Mouse (Mus musculus) midbrain, embryonic 11.5 days (tissue): Measurements from ENCODE around the gene Slc22a20. TPM values are rescaled to one million over a fixed set of nuclear protein-coding genes. Genes with fewer than 3 reads are reported as not detected.
A peak's percentile ranks its signal among the peaks of the same experiment; 100 is the strongest.

Source experiments
- ATAC-seq: fragments of 200-750 bp; cut with Nextera tagmentation; 2 replicates; pipeline ENCODE4 v1.8.0; 2017; ENCODE audit warnings: moderate TSS enrichment, moderate library complexity; ENCODE audit not compliant: low FRiP score
- DNase-seq: peaks from one replicate; pipeline ENCODE4 v3.0.0; 2015; ENCODE audit warnings: low spot score; ENCODE audit errors: missing footprints
- H3K27ac ChIP-seq: fragments of 300-500 bp; sonication (generic); 2 replicates; pipeline ENCODE4 v1.5.1; 2014; ENCODE audit warnings: low read depth, low read length
- H3K27me3 ChIP-seq: fragments of 300-500 bp; sonication (generic); 2 replicates; pipeline ENCODE4 v1.6.1; 2014; ENCODE audit warnings: mild to moderate bottlenecking, low read length, moderate library complexity, mixed read lengths; ENCODE audit not compliant: control insufficient read depth, insufficient read depth
- H3K36me3 ChIP-seq: fragments of 300-500 bp; sonication (generic); 2 replicates; pipeline ENCODE4 v1.6.1; 2014; ENCODE audit warnings: mild to moderate bottlenecking, low read length, moderate library complexity, mixed read lengths; ENCODE audit not compliant: control insufficient read depth, insufficient read depth
- H3K4me1 ChIP-seq: fragments of 300-500 bp; sonication (generic); 2 replicates; pipeline ENCODE4 v1.6.1; 2014; ENCODE audit warnings: low read length; ENCODE audit not compliant: control insufficient read depth, insufficient read depth
- H3K4me2 ChIP-seq: fragments of 300-500 bp; sonication (generic); 2 replicates; pipeline ENCODE4 v1.6.1; 2014; ENCODE audit warnings: mild to moderate bottlenecking, moderate library complexity
- H3K4me3 ChIP-seq: fragments of 300-500 bp; sonication (generic); 2 replicates; pipeline ENCODE4 v1.5.1; 2014; ENCODE audit warnings: low read depth, low read length
- H3K9ac ChIP-seq: fragments of 300-500 bp; sonication (generic); 2 replicates; pipeline ENCODE4 v1.6.1; 2014; ENCODE audit warnings: low read length
- H3K9me3 ChIP-seq: fragments of 300-500 bp; sonication (generic); 2 replicates; pipeline ENCODE4 v1.6.1; 2016; ENCODE audit warnings: low read length; ENCODE audit not compliant: control insufficient read depth
- WGBS: fragments of 180-500 bp; shearing (Covaris S2); extraction: QIAGEN DNeasy Blood & Tissue Kit; methylation state at CpG from one replicate; pipeline ENCODE4 v1.1.7; 2014; 5-methylcytosine and 5-hydroxymethylcytosine counted together
- polyA plus RNA-seq: library from polyadenylated mRNA; unstranded; fragments of >200 nt; fragmentation: Nextera tagmentation; extraction: Ambion mirVana; gene quantifications from 2 replicates; pipeline ENCODE4 v1.2.1, GENCODE M21; 2014

Gene Slc22a20
- polyA plus RNA-seq, 1 experiment from 2014 or later: not detected

DNA sequence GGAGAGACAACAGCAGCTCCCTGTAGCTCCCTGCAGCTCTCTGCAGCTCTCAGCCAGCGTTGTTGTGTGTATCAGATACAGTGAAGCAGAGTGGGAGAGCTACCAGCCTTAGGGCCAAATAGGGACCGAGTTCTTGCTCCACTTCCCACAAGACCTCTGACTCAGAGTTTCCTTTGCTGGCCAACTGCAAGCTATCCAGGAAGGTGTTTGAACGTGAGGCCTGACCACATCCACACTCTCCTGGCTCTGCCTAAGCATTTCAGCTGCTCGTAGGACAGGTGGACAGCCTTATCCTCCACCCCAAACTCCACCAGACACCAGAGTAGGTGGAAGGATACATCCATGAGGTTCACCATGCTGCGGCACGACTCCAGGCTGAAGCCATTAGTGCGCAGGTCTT is 6.1 kb upstream of the Slc22a20 start:
- H3K4me3 ChIP-seq: no peak overlapping the region
- no peak overlapping the region for H3K9ac ChIP-seq
- H3K36me3 ChIP-seq: no peaks in the 10 kb centered on the region
- peaks cover 5% of the 10 kb centered on the region for H3K4me1 ChIP-seq
- DNase-seq (no peak), ATAC-seq (no peak)
- H3K27me3 ChIP-seq: no peaks in the 10 kb centered on the region
- WGBS: 89% methylated on average over 7 of the region's 7 CpGs
- H3K4me2 ChIP-seq: no peak overlapping the region
- H3K9me3 ChIP-seq: no peaks in the 10 kb centered on the region
- H3K27ac ChIP-seq: no peak overlapping the region

DNA sequence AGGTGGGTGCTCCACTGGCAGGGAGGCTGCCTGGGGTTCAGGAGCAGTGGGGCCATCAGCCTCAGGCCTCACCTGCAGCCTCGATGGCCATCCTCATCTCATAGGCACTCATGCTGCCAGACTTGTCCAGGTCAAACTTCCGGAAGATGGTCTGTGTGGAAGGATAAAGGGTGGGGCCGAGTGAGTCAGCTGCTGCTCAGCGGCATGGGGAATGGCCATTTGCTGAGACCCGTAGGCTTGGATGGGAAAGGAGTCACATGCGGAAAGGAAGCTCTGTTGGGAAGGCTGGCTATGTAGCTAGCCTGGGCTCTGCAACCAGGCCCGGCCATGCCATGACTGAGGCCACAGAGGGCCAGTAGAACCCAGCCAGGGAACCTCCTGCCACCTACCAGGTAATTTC is 5.5 kb upstream of the Slc22a20 start:
- Histone ChIP-seq H3K4me1 (peaks cover 5% of the 10 kb centered on the region), H3K36me3 (no peaks in the 10 kb centered on the region), H3K4me3 (no peak overlapping the region), H3K4me2 (no peak overlapping the region), H3K27me3 (no peaks in the 10 kb centered on the region), H3K9me3 (no peaks in the 10 kb centered on the region), H3K9ac (no peak overlapping the region), H3K27ac (no peak overlapping the region)
- WGBS: 87% methylated on average over 7 of the region's 7 CpGs
- no peak for ATAC-seq
- no peak for DNase-seq

DNA sequence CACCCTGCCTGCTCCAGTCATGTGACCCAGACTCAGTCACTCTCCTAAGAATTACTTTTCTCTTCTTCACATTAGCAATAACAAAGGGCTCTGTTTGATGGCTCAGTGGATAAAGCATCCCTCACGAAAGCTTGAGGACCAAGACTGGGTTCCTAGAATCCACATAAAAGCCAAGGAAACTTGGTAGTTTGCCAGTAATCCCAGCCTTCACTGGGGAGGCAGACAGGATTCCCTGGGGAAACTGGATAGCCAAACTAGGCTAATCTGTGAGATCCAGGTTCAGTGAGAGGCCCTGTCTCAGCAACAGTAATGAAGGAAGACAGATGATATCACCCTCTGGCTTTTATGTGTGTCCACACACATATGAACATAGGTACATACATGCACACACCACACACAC is 5.0 kb upstream of the Slc22a20 start:
- H3K4me1 ChIP-seq: peaks cover 5% of the 10 kb centered on the region
- ATAC-seq: no peak
- no peaks in the 10 kb centered on the region for H3K9me3 ChIP-seq
- H3K9ac ChIP-seq: no peak overlapping the region
- H3K4me2 ChIP-seq: no peak overlapping the region
- no peaks in the 10 kb centered on the region for H3K27me3 ChIP-seq
- WGBS: 50% methylated on average over 1 of the region's 1 CpGs
- no peak for DNase-seq
- no peak overlapping the region for H3K27ac ChIP-seq
- H3K36me3 ChIP-seq: no peaks in the 10 kb centered on the region
- H3K4me3 ChIP-seq: no peak overlapping the region

DNA sequence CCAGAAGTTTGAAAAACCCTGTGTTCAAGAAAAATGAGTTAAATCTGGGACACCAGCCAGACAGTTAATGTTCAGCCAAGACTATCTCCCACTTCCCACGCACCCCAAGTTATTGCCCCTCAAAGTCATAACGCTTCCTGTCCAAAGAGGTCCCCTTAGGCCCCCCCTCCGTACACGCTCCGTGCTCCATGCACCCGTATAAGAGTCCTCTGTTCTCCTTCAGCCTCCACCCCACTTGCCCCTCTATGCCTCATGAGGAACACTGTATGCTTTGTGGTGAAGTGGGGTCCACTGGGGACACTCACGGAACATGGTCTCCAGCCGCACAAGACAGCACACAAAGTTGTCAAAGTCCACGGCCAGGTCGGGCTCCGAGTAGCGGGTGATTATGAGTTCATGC is 4.1 kb upstream of the Slc22a20 start:
- H3K27me3 ChIP-seq: no peaks in the 10 kb centered on the region
- peaks cover 5% of the 10 kb centered on the region for H3K4me1 ChIP-seq
- no peaks in the 10 kb centered on the region for H3K36me3 ChIP-seq
- H3K4me2 ChIP-seq: no peak overlapping the region
- no peak for ATAC-seq
- 94% methylated on average over 12 of the region's 12 CpGs for WGBS
- H3K9ac ChIP-seq: no peak overlapping the region
- no peak overlapping the region for H3K4me3 ChIP-seq
- no peaks in the 10 kb centered on the region for H3K9me3 ChIP-seq
- no peak for DNase-seq
- no peak overlapping the region for H3K27ac ChIP-seq

DNA sequence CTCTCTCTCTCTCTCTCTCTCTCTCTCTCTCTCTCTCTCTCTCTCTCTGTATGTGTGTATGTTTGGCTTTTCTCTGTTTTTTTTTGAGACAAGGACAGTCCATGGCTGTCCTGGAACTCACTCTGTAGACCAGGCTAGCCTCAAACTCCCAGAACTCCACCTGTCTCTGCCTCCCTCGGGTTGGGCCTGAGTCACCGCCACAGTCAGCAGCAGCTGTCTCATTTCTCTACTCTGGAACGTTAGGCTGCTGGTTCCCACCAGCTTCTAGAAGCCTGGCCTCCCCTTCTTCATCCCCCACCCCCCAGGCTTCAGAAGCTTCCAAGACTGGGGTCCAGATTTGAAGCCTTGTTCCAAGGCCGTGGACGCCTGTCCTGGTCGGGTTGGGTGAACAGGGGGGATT is 3.6 kb upstream of the Slc22a20 start:
- DNase-seq (no peak), ATAC-seq (no peak)
- H3K4me2 ChIP-seq: no peak overlapping the region
- H3K36me3 ChIP-seq: no peaks in the 10 kb centered on the region
- H3K9me3 ChIP-seq: no peaks in the 10 kb centered on the region
- 72% methylated on average over 6 of the region's 6 CpGs for WGBS
- H3K4me3 ChIP-seq: no peak overlapping the region
- H3K4me1 ChIP-seq: peaks cover 5% of the 10 kb centered on the region
- no peaks in the 10 kb centered on the region for H3K27me3 ChIP-seq
- H3K9ac ChIP-seq: peak overlapping the region; percentile 62
- no peak overlapping the region for H3K27ac ChIP-seq

DNA sequence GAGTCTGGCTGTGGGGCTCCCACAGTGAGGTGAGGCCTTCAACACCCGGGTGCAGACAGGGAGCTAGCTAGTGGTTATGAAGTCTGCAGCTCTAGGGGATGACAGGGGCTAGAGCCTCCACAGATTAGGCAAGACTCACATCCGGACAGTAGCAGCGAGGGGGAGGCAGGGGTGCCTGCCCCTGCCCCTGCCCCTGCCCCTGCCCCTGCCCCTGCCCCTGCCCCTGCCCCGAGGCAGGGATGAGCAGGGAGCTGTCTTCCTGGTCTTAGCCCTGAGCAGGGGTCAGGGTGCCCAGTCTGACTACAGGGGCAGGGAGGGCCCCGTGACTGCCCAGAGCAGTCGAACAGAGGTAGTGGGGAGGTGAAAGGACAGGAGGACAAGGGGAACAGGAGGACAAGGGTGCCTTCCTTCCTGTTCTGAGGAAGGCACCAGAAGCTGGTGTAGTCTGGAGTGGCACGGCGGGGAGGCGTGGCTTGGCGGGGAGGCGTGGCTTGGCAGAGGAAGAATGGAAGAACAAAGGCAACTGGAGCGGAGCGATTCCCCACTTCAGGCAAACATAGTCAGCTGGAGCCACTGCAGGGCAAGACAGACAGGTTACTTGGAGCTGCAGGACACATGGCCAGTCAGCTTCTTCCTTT is 3.0 kb upstream of the Slc22a20 start:
- Histone ChIP-seq H3K27me3 (no peaks in the 10 kb centered on the region), H3K27ac (no peak overlapping the region), H3K4me3 (no peak overlapping the region), H3K36me3 (no peaks in the 10 kb centered on the region), H3K4me1 (peaks cover 5% of the 10 kb centered on the region), H3K4me2 (peak overlapping the region; percentile 30), H3K9ac (peak overlapping the region; percentile 62), H3K9me3 (no peaks in the 10 kb centered on the region)
- DNase-seq (peak; percentile 97), ATAC-seq (peak; percentile 79)
- 9% methylated on average over 13 of the region's 13 CpGs for WGBS

DNA sequence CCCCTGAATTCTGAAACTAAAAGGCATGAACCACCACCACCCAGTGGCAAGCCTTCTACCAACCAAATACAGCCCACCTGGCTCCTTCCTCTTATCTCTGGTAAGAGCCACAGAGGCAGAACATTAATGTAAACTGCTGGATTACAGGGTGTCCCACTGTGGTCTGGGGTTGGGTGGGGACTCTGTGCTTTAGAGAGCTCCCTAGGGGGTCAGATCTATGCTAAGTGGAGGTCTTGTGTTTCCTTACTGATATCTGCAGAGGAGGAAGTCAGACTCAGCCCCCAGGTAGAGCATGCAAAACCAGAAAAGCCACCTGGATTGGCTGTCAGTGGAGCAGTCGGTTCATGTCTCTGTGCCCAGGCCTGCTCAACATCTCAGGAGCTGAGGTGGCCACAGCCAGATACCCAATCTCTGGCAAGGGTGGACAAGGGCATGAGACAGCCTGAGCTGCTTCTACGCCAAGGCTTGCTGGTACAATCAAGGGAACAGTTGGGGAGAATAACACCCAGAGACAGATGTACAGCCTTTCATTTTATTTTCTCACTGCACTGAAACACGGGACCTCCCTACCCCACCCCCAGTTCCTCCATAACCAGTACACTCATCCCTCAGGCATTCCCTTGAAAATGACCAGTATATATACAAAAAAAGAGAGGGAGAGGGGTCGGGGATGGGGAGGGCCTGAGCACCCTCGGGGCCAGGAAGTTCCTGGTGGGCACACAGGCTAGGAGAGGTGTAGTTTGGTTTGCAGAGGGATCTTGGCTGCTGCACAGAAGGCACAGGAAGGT is 2.3 kb upstream of the Slc22a20 start:
- peak overlapping the region; percentile 62 for H3K9ac ChIP-seq
- no peaks in the 10 kb centered on the region for H3K27me3 ChIP-seq
- H3K4me1 ChIP-seq: peaks cover 5% of the 10 kb centered on the region
- no peaks in the 10 kb centered on the region for H3K36me3 ChIP-seq
- no peak overlapping the region for H3K4me3 ChIP-seq
- no peak overlapping the region for H3K27ac ChIP-seq
- no peak overlapping the region for H3K4me2 ChIP-seq
- WGBS: 70% methylated on average over 5 of the region's 5 CpGs
- DNase-seq (no peak), ATAC-seq (no peak)
- no peaks in the 10 kb centered on the region for H3K9me3 ChIP-seq

DNA sequence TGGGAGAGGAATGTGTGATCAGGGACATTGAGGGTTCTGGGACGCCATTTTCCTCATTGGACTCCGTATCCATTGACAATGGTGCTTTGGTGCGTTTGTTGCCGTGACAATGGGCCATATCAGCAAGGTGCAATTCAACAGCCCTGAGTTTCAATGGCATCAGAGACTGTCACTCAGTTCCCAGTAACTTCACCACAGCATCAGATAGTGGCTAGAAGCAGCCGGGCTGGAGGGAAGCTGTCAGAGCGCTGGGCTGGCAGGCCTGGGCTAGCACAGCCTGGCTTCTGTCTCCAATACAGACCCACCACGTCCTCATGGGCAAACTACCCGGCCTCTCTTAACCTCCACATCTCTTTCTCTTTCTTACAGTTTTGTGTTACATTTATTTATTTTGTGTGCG is 5.5 kb downstream of the Slc22a20 start:
- Histone ChIP-seq H3K4me1 (no peaks in the 10 kb centered on the region), H3K4me3 (no peak overlapping the region), H3K36me3 (no peaks in the 10 kb centered on the region), H3K27ac (no peak overlapping the region), H3K9ac (no peak overlapping the region), H3K4me2 (no peak overlapping the region), H3K27me3 (no peaks in the 10 kb centered on the region), H3K9me3 (no peaks in the 10 kb centered on the region)
- DNase-seq (no peak), ATAC-seq (no peak)
- 86% methylated on average over 9 of the region's 9 CpGs for WGBS

DNA sequence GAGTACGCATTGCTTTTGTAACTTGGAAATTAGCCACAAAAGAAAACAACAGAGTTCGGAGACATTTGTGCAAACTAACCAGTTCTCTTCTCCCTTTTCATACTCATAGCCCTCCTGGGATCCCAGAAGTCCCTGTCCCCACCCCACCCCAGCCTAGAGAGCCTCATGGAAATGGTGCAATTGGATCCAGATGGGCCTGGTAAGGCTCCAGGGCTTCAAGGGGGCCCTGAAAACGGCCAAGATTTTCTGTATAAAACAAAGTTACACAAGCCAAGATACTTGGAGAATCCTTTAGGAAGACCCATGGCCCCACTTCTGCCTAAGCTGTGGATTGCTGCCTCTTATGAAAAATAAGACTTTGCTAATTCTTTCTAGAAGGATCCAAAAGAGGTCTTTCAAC is 8.2 kb downstream of the Slc22a20 start:
- ATAC-seq (no peak), DNase-seq (no peak)
- Histone ChIP-seq H3K27me3 (no peaks in the 10 kb centered on the region), H3K4me1 (no peaks in the 10 kb centered on the region), H3K9ac (no peak overlapping the region), H3K27ac (no peak overlapping the region), H3K9me3 (no peaks in the 10 kb centered on the region), H3K36me3 (no peaks in the 10 kb centered on the region), H3K4me3 (no peak overlapping the region), H3K4me2 (no peak overlapping the region)
- WGBS: 77% methylated on average over 3 of the region's 3 CpGs
